Mouse (Mus musculus) midbrain, embryonic 15.5 days (tissue): Measurements from ENCODE around the gene Itgam. TPM values are rescaled to one million over a fixed set of nuclear protein-coding genes. Genes with fewer than 3 reads are reported as not detected.

Experiments used
- ATAC-seq: fragments of 200-750 bp; cut with Nextera tagmentation; replicated peaks from 2 replicates; pipeline ENCODE4 v1.8.0; 2017; ENCODE audit warnings: moderate TSS enrichment
- H3K27ac ChIP-seq: fragments of 300-500 bp; sonication (generic); 2 replicates; pipeline ENCODE4 v1.5.1; 2015; ENCODE audit warnings: mild to moderate bottlenecking, inconsistent platforms
- H3K27me3 ChIP-seq: fragments of 300-500 bp; sonication (generic); replicated peaks from 2 replicates; pipeline ENCODE4 v1.6.1; 2015; ENCODE audit warnings: inconsistent platforms
- H3K36me3 ChIP-seq: fragments of 300-500 bp; sonication (generic); replicated peaks from 2 replicates; pipeline ENCODE4 v1.6.1; 2015; ENCODE audit warnings: inconsistent platforms
- H3K4me1 ChIP-seq: fragments of 300-500 bp; sonication (generic); 2 replicates; pipeline ENCODE4 v1.6.1; 2015; ENCODE audit warnings: inconsistent platforms
- H3K4me2 ChIP-seq: fragments of 300-500 bp; sonication (generic); 2 replicates; pipeline ENCODE4 v1.6.1; 2015; ENCODE audit warnings: inconsistent platforms, mild to moderate bottlenecking, moderate library complexity
- H3K4me3 ChIP-seq: fragments of 300-500 bp; sonication (generic); 2 replicates; pipeline ENCODE4 v1.5.1; 2015; ENCODE audit warnings: mild to moderate bottlenecking, inconsistent platforms
- H3K9ac ChIP-seq: fragments of 300-500 bp; sonication (generic); 2 replicates; pipeline ENCODE4 v1.6.1; 2015; ENCODE audit warnings: mild to moderate bottlenecking, inconsistent platforms
- H3K9me3 ChIP-seq: fragments of 300-500 bp; sonication (generic); 2 replicates; pipeline ENCODE4 v1.6.1; 2016; ENCODE audit warnings: inconsistent platforms
- WGBS: fragments of 180-500 bp; shearing (Covaris S2); methylation state at CpG from one replicate; pipeline ENCODE4 v1.1.7; 2015; ENCODE audit warnings: mixed read lengths; 5-methylcytosine and 5-hydroxymethylcytosine counted together
- polyA plus RNA-seq: library from polyadenylated mRNA; unstranded; fragments of >200 nt; fragmentation: Nextera tagmentation; extraction: Ambion mirVana; gene quantifications from 2 replicates; pipeline ENCODE4 v1.2.1, GENCODE M21; 2015

Itgam gene
- polyA plus RNA-seq, 1 experiment from 2014 or later = 1.3 TPM

DNA sequence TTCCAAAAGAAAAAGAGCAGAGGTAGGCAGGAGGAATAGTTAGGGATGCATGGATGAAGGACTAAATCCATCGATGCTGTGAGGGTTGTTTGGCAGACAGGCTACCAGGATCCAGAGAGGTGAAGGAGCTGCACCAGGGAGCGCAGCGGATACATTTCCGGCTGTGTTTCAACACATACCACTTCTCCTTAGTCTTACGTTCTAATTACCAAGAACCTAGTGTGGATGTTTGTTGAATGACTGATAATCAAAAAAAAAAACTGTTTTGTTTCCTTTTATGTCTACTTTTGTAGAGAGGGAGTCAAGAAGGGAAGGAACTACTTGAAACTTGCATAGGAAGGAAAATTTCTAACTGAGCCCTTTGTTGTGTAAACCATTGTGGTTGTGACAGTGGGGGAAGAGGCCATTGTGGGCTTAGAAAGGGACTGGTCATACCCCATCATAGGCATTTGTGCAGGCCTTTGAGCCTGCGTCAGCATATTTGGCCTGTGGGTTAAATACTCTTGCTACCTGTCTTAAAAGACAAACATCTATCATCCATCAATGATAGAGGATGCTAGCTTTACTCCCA lies 856 bp downstream of the Itgam start:
- ATAC-seq = no peak
- Histone ChIP-seq H3K27me3 (no peaks in the 10 kb centered on the region), H3K4me1 (no peaks in the 10 kb centered on the region), H3K9ac (no peak overlapping the region), H3K36me3 (no peaks in the 10 kb centered on the region), H3K9me3 (no peaks in the 10 kb centered on the region), H3K4me3 (no peak overlapping the region), H3K4me2 (no peak overlapping the region), H3K27ac (no peak overlapping the region)
- WGBS = 88% methylated on average over 6 of the region's 6 CpGs

DNA sequence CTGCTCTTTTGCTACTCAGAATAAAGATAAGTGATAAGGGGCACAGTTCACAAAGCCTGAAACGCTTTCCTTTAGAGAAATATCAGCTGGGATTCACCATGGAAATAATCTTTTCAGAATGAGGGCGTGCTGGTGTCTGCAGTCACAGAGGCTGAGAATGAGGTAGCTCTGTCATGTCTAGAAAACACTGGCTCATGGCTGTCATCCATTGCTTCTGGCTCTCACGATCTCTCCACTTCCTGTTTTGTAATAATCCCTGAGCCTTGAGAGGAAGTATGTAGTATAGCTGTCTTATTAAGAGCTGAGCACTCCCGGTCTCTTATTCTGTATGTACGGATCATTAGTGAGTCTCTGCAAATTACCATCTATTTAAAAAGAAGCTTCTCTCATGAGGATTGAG lies 3.1 kb downstream of the Itgam start:
- H3K4me3 ChIP-seq = no peak overlapping the region
- ATAC-seq = no peak
- H3K4me1 ChIP-seq = no peaks in the 10 kb centered on the region
- no peak overlapping the region for H3K4me2 ChIP-seq
- H3K27ac ChIP-seq = no peak overlapping the region
- H3K9ac ChIP-seq = no peak overlapping the region
- 86% methylated on average over 5 of the region's 5 CpGs for WGBS
- H3K9me3 ChIP-seq = no peaks in the 10 kb centered on the region
- no peaks in the 10 kb centered on the region for H3K27me3 ChIP-seq
- H3K36me3 ChIP-seq = no peaks in the 10 kb centered on the region

DNA sequence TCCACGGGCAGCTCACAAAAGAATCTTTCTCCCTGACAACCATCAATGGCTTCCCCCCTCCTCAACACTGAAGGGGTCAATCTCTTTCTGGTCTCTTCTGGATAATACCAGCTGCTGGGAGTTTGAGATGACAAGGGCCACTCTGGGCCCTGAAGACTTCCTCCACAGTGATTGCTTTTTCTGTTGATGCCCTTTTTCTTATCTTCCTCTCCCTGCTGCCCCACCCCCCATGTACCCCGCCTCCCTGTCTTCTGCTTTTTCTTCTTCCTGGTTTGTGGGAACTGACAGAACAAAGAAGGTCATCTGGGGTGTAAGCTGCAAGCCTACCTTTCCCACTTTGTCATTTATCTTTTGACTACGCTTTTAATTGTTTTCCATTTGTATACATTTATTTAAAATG lies 5.4 kb downstream of the Itgam start:
- H3K36me3 ChIP-seq = no peaks in the 10 kb centered on the region
- no peak overlapping the region for H3K9ac ChIP-seq
- no peaks in the 10 kb centered on the region for H3K9me3 ChIP-seq
- no peak for ATAC-seq
- H3K4me1 ChIP-seq = no peaks in the 10 kb centered on the region
- H3K4me2 ChIP-seq = no peak overlapping the region
- 54% methylated on average over 3 of the region's 3 CpGs for WGBS
- no peak overlapping the region for H3K4me3 ChIP-seq
- H3K27ac ChIP-seq = no peak overlapping the region
- no peaks in the 10 kb centered on the region for H3K27me3 ChIP-seq

DNA sequence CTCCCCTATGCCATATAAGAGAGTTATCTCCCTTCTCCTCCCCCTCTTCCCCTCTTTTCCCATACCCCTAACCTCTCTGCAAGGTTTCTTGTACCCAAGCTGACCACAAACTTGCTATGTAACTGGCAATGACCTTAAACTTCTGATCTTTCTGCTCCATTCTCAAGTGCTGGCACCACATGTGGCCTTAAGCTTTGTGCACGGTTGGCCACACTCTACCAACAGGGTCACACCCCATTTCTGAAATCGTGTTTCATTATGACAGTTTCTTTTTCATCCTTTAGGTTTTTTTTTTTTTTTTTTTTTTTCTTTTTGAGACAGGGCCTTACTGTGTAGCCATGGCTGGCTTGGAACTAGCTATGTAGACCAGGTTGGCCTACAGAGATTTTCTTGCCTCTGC lies 7.4 kb downstream of the Itgam start:
- no peak for ATAC-seq
- no peaks in the 10 kb centered on the region for H3K27me3 ChIP-seq
- H3K4me2 ChIP-seq = no peak overlapping the region
- H3K4me3 ChIP-seq = no peak overlapping the region
- H3K36me3 ChIP-seq = no peaks in the 10 kb centered on the region
- no peak overlapping the region for H3K27ac ChIP-seq
- no peaks in the 10 kb centered on the region for H3K9me3 ChIP-seq
- H3K4me1 ChIP-seq = no peaks in the 10 kb centered on the region
- WGBS = 86% methylated on average over 2 of the region's 2 CpGs
- H3K9ac ChIP-seq = no peak overlapping the region

DNA sequence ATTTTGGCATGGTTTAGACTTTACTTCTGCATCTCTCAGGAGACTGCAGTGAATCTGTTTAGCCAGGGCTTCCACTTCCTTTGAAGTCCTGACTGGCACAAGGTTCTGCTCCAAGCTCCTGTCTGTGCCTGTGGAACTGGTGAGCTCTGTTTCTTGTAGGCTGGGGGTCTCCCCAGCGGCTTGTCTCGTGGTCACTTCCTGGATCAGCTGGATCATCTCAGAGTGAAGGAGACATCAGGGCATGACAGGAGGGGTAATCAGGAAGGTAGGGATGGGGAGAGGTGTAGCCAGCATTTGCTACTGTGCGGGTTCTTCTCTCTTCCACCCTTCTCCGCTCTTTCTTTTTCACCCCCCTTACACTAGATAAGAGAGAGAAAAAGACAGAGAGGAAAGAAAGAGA lies 9.4 kb downstream of the Itgam start:
- ATAC-seq = no peak
- Histone ChIP-seq H3K4me3 (no peak overlapping the region), H3K9ac (no peak overlapping the region), H3K27ac (no peak overlapping the region), H3K4me2 (no peak overlapping the region), H3K9me3 (no peaks in the 10 kb centered on the region), H3K36me3 (no peaks in the 10 kb centered on the region), H3K27me3 (no peaks in the 10 kb centered on the region), H3K4me1 (no peaks in the 10 kb centered on the region)
- 88% methylated on average over 4 of the region's 4 CpGs for WGBS

DNA sequence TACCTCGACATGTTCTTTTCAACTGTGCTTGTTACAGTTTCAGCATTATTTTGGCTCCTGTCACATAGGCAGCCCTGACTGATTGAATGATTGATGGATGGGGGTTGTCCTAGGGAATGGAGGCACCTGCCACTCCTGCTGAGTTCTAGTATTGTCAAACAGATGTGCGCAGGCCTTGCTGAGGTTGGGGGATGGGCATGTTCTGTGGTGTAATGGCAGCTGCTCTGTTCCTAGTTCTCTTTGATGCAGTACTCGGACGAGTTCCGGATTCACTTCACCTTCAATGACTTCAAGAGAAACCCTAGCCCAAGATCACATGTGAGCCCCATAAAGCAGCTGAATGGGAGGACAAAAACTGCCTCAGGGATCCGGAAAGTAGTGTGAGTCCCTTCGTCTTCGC lies 17.6 kb downstream of the Itgam start:
- Histone ChIP-seq H3K4me2 (no peak overlapping the region), H3K9ac (no peak overlapping the region), H3K4me1 (no peaks in the 10 kb centered on the region), H3K9me3 (no peaks in the 10 kb centered on the region), H3K4me3 (no peak overlapping the region), H3K27ac (no peak overlapping the region), H3K36me3 (no peaks in the 10 kb centered on the region), H3K27me3 (no peaks in the 10 kb centered on the region)
- no peak for ATAC-seq
- 82% methylated on average over 8 of the region's 8 CpGs for WGBS

DNA sequence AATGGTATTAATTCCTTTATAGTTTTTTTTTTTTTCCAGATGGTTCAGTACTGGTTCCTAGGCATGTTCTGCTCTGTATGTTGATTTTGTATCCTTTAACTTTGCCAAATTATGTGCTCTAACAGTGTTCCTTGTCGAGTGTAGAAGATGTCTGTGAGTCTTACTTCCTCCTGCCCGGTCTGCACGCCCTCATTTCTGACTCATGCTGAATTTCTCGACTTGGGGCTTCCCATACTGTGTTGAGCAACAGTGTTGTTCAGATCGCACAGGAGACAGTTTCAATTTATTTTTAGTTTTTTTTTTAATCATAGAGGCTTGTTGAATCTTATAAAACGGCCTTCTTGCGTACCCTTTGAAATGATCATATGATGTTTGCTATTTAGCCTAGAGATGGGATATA lies 26.7 kb downstream of the Itgam start:
- Histone ChIP-seq H3K9ac (no peak overlapping the region), H3K27ac (no peak overlapping the region), H3K4me3 (no peak overlapping the region), H3K9me3 (no peaks in the 10 kb centered on the region), H3K36me3 (no peaks in the 10 kb centered on the region), H3K27me3 (no peaks in the 10 kb centered on the region), H3K4me2 (no peak overlapping the region), H3K4me1 (no peaks in the 10 kb centered on the region)
- 86% methylated on average over 7 of the region's 7 CpGs for WGBS
- no peak for ATAC-seq

DNA sequence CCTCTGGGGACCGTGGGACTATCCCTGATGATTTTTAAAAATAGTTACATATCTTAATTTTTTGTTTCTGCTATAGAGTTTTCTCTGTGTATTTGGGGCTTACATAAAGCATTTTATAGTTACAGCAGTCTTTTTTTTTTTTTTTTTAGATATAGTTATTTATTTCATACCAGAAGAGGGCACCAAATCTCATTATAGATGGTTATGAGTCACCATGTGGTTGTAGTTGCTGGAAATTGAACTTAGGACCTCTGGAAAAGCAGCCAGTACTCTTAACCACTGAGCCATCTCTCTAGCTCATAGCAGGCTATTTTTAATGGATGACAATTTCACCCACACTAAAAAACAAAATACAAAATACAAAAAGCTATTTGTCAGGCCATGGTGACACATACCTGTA lies 35.7 kb downstream of the Itgam start:
- no peaks in the 10 kb centered on the region for H3K4me1 ChIP-seq
- H3K27me3 ChIP-seq = no peaks in the 10 kb centered on the region
- no peak overlapping the region for H3K27ac ChIP-seq
- no peak overlapping the region for H3K4me3 ChIP-seq
- 80% methylated on average over 1 of the region's 1 CpGs for WGBS
- H3K9ac ChIP-seq = no peak overlapping the region
- no peaks in the 10 kb centered on the region for H3K36me3 ChIP-seq
- no peak for ATAC-seq
- no peak overlapping the region for H3K4me2 ChIP-seq
- H3K9me3 ChIP-seq = no peaks in the 10 kb centered on the region

DNA sequence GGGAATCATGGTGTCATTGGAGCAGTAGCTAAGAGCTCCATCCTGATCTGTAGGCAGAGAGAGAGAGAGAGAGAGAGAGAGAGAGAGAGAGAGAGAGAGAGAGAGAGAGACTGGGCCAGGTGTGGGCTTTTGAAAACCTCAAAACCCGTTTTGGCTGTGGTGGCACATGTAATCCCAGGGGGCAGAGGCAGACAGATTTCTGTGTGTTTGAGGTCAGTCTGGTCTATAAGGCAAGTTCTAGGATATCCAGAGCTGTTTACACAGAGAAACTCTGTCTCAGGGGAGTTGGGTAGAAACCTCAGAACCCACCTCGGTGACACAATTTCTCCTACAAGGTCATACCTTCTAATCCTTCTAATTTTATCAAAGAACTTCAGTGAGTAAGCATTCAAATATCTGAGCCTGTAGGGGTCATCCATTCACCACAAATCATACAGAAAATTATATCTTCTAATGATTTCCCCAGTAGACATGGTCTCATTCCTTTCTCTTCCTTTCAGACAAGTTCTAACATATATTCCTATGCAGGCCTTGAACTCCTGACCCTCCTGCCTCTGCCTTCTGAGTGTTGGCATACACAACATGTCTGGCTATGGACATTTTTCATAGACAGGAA lies 38.4 kb downstream of the Itgam start:
- no peaks in the 10 kb centered on the region for H3K9me3 ChIP-seq
- H3K9ac ChIP-seq = no peak overlapping the region
- no peaks in the 10 kb centered on the region for H3K4me1 ChIP-seq
- H3K27ac ChIP-seq = no peak overlapping the region
- ATAC-seq = no peak
- H3K36me3 ChIP-seq = no peaks in the 10 kb centered on the region
- H3K4me2 ChIP-seq = no peak overlapping the region
- WGBS = 83% methylated on average over 2 of the region's 2 CpGs
- no peaks in the 10 kb centered on the region for H3K27me3 ChIP-seq
- no peak overlapping the region for H3K4me3 ChIP-seq

DNA sequence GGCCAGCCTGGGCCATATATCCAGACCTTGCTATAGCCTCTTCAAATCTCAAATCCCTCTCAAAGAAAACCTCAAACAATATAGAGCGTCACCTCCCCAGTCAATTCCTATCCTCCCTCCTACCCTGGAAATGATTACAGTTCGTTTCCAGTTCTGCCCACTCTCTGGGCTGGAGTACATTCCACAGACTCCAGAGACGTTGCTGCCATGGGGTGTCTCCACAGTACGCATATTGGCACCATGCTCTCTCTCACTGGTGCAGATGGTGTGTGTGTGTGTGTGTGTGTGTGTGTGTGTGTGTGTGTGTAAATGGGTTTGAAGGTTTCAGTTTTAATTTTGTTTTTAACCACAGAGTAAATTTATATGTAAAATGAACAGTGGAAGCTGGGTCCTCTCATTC lies 42.8 kb downstream of the Itgam start:
- Histone ChIP-seq H3K36me3 (no peaks in the 10 kb centered on the region), H3K9me3 (no peaks in the 10 kb centered on the region), H3K4me3 (no peak overlapping the region), H3K9ac (no peak overlapping the region), H3K4me2 (no peak overlapping the region), H3K4me1 (no peaks in the 10 kb centered on the region), H3K27ac (no peak overlapping the region), H3K27me3 (no peaks in the 10 kb centered on the region)
- 71% methylated on average over 4 of the region's 4 CpGs for WGBS
- ATAC-seq = no peak

DNA sequence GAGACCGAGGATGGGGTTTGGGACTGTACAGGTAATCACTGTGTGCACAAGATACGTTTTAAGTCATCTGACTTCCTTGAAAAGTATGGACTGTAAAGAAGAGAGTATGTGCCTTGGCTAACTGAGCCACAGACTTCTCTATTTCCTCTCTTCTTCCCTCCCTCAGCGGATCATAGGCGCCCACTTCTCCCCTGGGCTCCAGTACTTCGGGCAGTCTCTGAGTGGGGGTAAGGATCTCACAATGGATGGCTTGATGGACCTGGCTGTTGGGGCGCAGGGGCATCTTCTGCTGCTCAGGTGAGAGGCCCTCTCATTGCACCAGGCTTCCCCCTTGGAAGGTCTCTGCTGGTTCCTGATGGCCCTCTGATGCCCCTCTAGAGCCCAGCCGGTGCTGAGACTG lies 45.0 kb downstream of the Itgam start:
- Histone ChIP-seq H3K9me3 (no peaks in the 10 kb centered on the region), H3K4me1 (no peaks in the 10 kb centered on the region), H3K27me3 (no peaks in the 10 kb centered on the region), H3K4me2 (no peak overlapping the region), H3K4me3 (no peak overlapping the region), H3K9ac (no peak overlapping the region), H3K36me3 (no peaks in the 10 kb centered on the region), H3K27ac (no peak overlapping the region)
- no peak for ATAC-seq
- 91% methylated on average over 7 of the region's 7 CpGs for WGBS

DNA sequence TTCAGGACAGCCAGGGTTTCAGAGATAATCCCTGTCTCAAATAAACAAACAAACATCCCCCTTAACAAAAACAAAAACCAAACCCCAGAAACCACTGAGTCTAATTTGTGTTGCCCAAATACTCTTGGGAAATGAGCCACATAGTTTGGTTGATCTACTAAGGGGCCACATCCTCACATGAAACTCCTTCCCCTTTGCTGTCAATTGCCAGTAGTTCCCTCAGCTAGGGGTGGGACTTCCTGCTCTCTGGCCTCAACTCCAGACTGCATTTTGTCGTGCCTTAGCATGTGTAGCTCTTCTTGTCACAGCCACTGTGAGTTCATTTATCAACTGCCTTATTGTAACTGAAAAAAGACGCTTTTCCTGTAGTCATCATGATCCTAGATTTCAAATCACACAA lies 47.9 kb downstream of the Itgam start:
- WGBS = 75% methylated on average over 2 of the region's 2 CpGs
- H3K4me2 ChIP-seq = no peak overlapping the region

DNA sequence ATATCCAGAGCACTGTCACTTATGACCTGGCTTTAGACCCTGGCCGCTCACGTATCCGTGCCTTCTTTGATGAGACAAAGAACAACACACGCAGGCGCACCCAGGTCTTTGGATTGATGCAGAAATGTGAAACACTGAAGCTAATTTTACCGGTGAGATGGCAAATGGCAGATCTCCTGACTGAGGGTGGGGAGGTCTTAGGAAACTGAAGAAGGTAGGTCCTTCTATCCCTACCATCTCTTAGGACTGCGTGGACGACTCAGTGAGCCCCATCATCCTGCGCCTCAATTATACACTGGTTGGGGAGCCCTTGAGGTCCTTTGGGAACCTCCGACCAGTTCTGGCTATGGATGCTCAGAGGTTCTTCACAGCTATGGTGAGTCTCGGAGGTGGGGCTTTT lies 49.7 kb downstream of the Itgam start:
- Histone ChIP-seq H3K9ac (no peak overlapping the region), H3K4me3 (no peak overlapping the region), H3K36me3 (no peaks in the 10 kb centered on the region), H3K4me2 (no peak overlapping the region), H3K9me3 (no peaks in the 10 kb centered on the region), H3K27me3 (no peaks in the 10 kb centered on the region), H3K4me1 (no peaks in the 10 kb centered on the region), H3K27ac (no peak overlapping the region)
- ATAC-seq = no peak
- whole genome bisulfite sequencing = 91% methylated on average over 11 of the region's 11 CpGs

More for the DNA sequence above, 47.9 kb downstream of the Itgam start:
- Histone ChIP-seq H3K4me3 (no peak overlapping the region), H3K4me1 (no peaks in the 10 kb centered on the region), H3K9me3 (no peaks in the 10 kb centered on the region), H3K27ac (no peak overlapping the region), H3K27me3 (no peaks in the 10 kb centered on the region), H3K9ac (no peak overlapping the region), H3K36me3 (no peaks in the 10 kb centered on the region)
- no peak for ATAC-seq
